Mouse (Mus musculus) heart, embryonic 15.5 days (tissue): Measurements from ENCODE around the gene Zfp616. TPM values are rescaled to one million over a fixed set of nuclear protein-coding genes. Genes with fewer than 3 reads are reported as not detected.

Experiments used
- ATAC-seq: fragments of 200-750 bp; cut with Nextera tagmentation; replicated peaks from 2 replicates; pipeline ENCODE4 v1.8.0; 2017; ENCODE audit warnings: low read depth, moderate TSS enrichment; ENCODE audit not compliant: insufficient number of reproducible peaks, insufficient read depth, low FRiP score
- H3K27ac ChIP-seq: fragments of 300-500 bp; sonication (generic); 2 replicates; pipeline ENCODE4 v1.5.1; 2015; ENCODE audit warnings: mild to moderate bottlenecking, inconsistent platforms
- H3K27me3 ChIP-seq: fragments of 300-500 bp; sonication (generic); 2 replicates; pipeline ENCODE4 v1.6.1; 2015; ENCODE audit warnings: inconsistent platforms
- H3K36me3 ChIP-seq: fragments of 300-500 bp; sonication (generic); 2 replicates; pipeline ENCODE4 v1.6.1; 2015; ENCODE audit warnings: mild to moderate bottlenecking, inconsistent platforms
- H3K4me1 ChIP-seq: fragments of 300-500 bp; sonication (generic); replicated peaks from 2 replicates; pipeline ENCODE4 v1.6.1; 2015; ENCODE audit warnings: inconsistent platforms
- H3K4me2 ChIP-seq: fragments of 300-500 bp; sonication (generic); 2 replicates; pipeline ENCODE4 v1.6.1; 2015; ENCODE audit warnings: inconsistent platforms, mild to moderate bottlenecking, moderate library complexity
- H3K4me3 ChIP-seq: fragments of 300-500 bp; sonication (generic); 2 replicates; pipeline ENCODE4 v1.5.1; 2015; ENCODE audit warnings: mild to moderate bottlenecking, inconsistent platforms
- H3K9ac ChIP-seq: fragments of 300-500 bp; sonication (generic); 2 replicates; pipeline ENCODE4 v1.6.1; 2015; ENCODE audit warnings: mild to moderate bottlenecking, inconsistent platforms
- H3K9me3 ChIP-seq: fragments of 300-500 bp; sonication (generic); replicated peaks from 2 replicates; pipeline ENCODE4 v1.6.1; 2016; ENCODE audit warnings: inconsistent platforms
- WGBS: fragments of 180-500 bp; shearing (Covaris S2); methylation state at CpG from one replicate; pipeline ENCODE4 v1.1.7; 2015; ENCODE audit warnings: mixed read lengths; 5-methylcytosine and 5-hydroxymethylcytosine counted together
- polyA plus RNA-seq: library from polyadenylated mRNA; unstranded; fragments of >200 nt; fragmentation: Nextera tagmentation; extraction: Ambion mirVana; gene quantifications from 2 replicates; pipeline ENCODE4 v1.2.1, GENCODE M21; 2015

Zfp616 gene
- not detected in 2 replicates for polyA plus RNA-seq

DNA sequence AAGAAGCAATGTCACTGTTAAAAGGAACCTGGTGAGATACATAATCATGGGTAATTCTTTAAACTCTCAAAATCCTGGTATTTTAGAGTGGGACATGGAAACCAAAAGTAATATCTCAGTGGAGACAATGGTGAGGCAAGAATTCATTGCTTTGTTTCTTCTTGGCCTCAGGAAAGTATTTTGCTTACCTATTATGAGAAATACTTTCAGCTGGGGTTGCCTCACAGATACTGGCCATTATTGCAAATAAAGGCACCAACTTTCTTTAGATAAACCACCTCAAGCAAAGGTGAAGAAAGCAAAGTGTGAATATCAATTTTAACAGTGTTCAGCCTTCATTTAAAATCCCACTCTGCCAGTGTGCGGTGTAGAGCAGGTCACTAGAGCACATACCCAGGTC, at the start of gene Zfp616:
Gene Zfp616 (plus strand): TSS at position 301 of the 400 bp plus-strand sequence.
- Histone ChIP-seq H3K4me2 (no peak within 1 kb of the TSS), H3K27ac (no peak within 1 kb of the TSS), H3K9me3 (no peaks in the 10 kb centered on the region), H3K36me3 (no peaks in the 10 kb centered on the region), H3K9ac (no peak within 1 kb of the TSS), H3K4me3 (no peak within 1 kb of the TSS), H3K27me3 (no peaks in the 10 kb centered on the region), H3K4me1 (no peaks in the 10 kb centered on the region)
- 87% methylated on average over 1 of the region's 1 CpGs for WGBS
- no peak for ATAC-seq

DNA sequence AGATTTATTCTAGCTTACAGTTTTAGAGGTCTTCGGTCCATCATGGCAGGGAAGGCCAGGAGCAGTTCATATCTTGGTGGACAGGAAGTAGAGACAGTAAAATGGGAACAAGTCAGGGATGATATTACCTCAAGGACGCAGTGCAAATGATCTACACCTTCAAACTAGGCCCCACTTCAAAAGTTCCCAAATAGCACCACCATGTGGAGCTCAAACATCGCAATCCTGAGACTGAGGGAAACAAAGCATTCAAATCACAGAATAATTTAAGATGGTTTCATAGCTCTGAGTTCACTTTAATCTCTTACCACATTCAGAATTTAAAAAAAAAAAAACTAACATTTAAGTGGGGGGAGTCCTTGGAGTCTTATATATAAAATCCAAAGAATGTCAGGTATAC, 18.4 kb upstream of the Zfp616 start:
- no peaks in the 10 kb centered on the region for H3K9me3 ChIP-seq
- no peaks in the 10 kb centered on the region for H3K27me3 ChIP-seq
- no peak overlapping the region for H3K4me2 ChIP-seq
- WGBS, result 54% methylated on average over 3 of the region's 3 CpGs
- no peak for ATAC-seq
- no peaks in the 10 kb centered on the region for H3K36me3 ChIP-seq
- no peak overlapping the region for H3K9ac ChIP-seq
- no peaks in the 10 kb centered on the region for H3K4me1 ChIP-seq
- H3K4me3 ChIP-seq, result no peak overlapping the region
- H3K27ac ChIP-seq, result no peak overlapping the region

DNA sequence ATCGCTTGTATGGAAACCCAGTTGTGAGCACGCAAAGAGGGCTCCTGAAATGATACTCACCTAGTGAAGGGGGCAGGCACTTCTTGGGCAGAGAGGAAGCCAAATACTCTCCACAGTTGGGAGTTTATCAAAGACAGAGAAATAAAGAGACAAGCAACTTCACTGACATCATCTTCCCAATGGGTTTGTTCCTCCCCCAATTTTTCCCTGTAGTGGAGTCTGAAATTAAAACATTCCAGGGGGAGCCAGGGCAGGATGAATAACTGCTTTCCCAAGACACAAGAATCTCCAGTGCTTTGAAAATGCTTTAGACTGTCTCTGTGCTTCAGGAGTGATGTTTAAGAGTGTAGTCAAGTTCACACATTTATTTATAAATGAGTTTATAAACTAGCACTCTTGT, 13.3 kb upstream of the Zfp616 start, which contains the start of the genes Olfr139 and Olfr399:
Gene Olfr139 (minus strand): TSS at position 101 of the 400 bp plus-strand sequence.
Gene Olfr399 (minus strand): TSS at position 165 of the 400 bp plus-strand sequence.
- Histone ChIP-seq H3K27me3 (no peaks in the 10 kb centered on the region), H3K27ac (no peak within 1 kb of the TSS), H3K4me2 (no peak within 1 kb of the TSS), H3K9ac (no peak within 1 kb of the TSS), H3K9me3 (no peaks in the 10 kb centered on the region), H3K36me3 (no peaks in the 10 kb centered on the region), H3K4me1 (no peaks in the 10 kb centered on the region), H3K4me3 (no peak within 1 kb of the TSS)
- no peak for ATAC-seq
- WGBS, result 76% methylated on average over 2 of the region's 2 CpGs

DNA sequence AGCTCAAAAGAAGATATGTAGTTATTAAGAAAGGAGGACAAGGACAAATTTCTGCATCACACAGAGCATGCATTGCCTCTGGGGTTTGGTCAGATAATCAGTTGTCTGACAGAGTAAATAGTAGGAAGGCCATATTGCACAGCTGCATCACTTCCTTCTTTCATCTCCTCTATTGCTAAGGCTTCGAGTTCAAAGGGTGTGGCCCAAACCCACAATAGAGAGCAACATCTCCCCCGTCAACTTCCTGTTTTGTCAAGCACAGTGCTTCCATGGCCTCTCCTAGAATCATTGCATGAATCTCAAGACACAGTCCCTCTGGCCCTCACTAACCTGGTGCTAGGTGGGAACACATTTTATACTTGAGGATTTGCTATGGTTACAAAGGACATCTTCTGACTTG, 31.0 kb downstream of the Zfp616 start:
- H3K4me1 ChIP-seq, result no peaks in the 10 kb centered on the region
- H3K4me3 ChIP-seq, result no peak overlapping the region
- no peak overlapping the region for H3K4me2 ChIP-seq
- 61% methylated on average over 2 of the region's 2 CpGs for WGBS
- H3K9me3 ChIP-seq, result no peaks in the 10 kb centered on the region
- no peak overlapping the region for H3K27ac ChIP-seq
- H3K36me3 ChIP-seq, result no peaks in the 10 kb centered on the region
- no peaks in the 10 kb centered on the region for H3K27me3 ChIP-seq
- no peak for ATAC-seq
- no peak overlapping the region for H3K9ac ChIP-seq

DNA sequence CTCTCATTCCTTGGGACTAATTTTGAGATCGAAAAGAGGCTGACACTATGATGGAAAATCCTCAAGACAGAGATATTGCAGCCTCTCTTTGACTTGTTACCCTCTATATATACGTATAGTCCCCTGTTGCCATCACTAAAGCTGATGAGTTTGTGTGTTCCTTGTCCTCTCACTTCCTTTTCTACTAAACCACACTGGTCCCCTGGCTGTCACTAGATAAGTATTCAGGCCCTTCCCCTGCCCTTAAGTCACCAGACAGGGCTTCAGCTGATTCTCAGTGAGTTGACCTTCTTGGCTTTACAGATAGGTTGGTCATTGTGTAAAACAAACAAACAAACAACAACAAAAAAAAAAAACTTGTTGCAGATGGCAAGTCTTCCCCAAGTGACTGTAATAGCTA, 31.8 kb downstream of the Zfp616 start:
- Histone ChIP-seq H3K9ac (no peak overlapping the region), H3K4me1 (no peaks in the 10 kb centered on the region), H3K27me3 (no peaks in the 10 kb centered on the region), H3K36me3 (no peaks in the 10 kb centered on the region), H3K9me3 (no peaks in the 10 kb centered on the region), H3K4me2 (no peak overlapping the region), H3K4me3 (no peak overlapping the region), H3K27ac (no peak overlapping the region)
- 35% methylated on average over 2 of the region's 2 CpGs for WGBS
- no peak for ATAC-seq

DNA sequence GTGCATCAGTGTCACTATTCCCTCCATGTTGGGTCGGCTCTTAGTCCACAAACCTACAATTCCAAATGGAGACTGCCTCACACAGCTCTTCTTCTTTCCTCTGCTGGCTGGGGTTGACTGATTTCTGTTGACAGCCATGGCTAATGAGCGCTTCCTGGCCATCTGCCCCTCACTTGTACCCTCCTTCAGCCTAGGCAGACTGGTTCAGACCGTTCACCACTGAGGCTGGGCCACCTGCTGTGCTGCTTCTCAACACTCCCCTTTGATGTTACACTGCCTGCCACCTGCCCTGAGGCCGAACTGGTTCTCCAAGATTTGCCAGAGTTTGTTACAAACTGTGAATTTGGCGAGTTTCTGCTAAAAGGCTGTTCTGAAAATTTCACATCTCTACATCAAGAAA, 35.3 kb downstream of the Zfp616 start:
- no peak for ATAC-seq
- Histone ChIP-seq H3K4me1 (no peaks in the 10 kb centered on the region), H3K9me3 (peaks cover 7% of the 10 kb centered on the region; the same call in 1 of the 2 replicates), H3K4me3 (no peak overlapping the region), H3K4me2 (no peak overlapping the region), H3K9ac (no peak overlapping the region), H3K36me3 (no peaks in the 10 kb centered on the region), H3K27ac (no peak overlapping the region), H3K27me3 (no peaks in the 10 kb centered on the region)
- 27% methylated on average over 5 of the region's 5 CpGs for WGBS

DNA sequence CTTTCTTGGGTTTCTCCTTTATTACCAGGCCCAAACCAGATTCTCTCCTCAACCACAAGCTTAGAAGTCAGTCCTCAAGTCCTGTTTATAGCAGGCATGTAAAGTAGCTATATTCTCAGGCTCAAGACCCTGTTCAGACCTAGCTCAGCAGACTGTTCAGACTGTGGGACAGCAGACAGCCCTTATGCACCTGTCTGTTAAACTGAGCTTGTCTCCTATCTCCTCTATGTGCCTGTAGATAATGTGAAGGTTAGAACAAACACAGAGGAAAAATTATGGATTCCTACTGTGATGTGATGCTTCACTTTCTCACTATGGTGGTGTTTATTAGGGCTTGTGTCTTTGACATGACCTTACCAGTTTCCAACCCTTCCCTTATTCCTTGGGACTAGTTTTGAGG, 43.7 kb downstream of the Zfp616 start, which contains the start of gene Olfr401:
Gene Olfr401 (plus strand): TSS at position 301 of the 400 bp plus-strand sequence.
- no peak for ATAC-seq
- H3K9ac ChIP-seq, result no peak within 1 kb of the TSS
- H3K4me2 ChIP-seq, result no peak within 1 kb of the TSS
- no peaks in the 10 kb centered on the region for H3K4me1 ChIP-seq
- H3K36me3 ChIP-seq, result no peaks in the 10 kb centered on the region
- H3K27me3 ChIP-seq, result no peaks in the 10 kb centered on the region
- H3K27ac ChIP-seq, result no peak within 1 kb of the TSS
- peaks cover 7% of the 10 kb centered on the region for H3K9me3 ChIP-seq
- no peak within 1 kb of the TSS for H3K4me3 ChIP-seq

Other genes starting within 250 kb of the Zfp616 start
- not detected in 2 replicates for gene Olfr393, start 218.5 kb upstream of the Zfp616 start, polyA plus RNA-seq
- gene Olfr394, start 179.2 kb upstream of the Zfp616 start, polyA plus RNA-seq, result not detected in 2 replicates
- gene Olfr395, start 160.7 kb upstream of the Zfp616 start, polyA plus RNA-seq, result not detected in 2 replicates
- gene Olfr23, start 133.3 kb upstream of the Zfp616 start, polyA plus RNA-seq, result not detected in 2 replicates
- gene Olfr397, start 109.1 kb upstream of the Zfp616 start, polyA plus RNA-seq, result not detected in 2 replicates
- not detected in 2 replicates for gene Olfr398, start 79.5 kb upstream of the Zfp616 start, polyA plus RNA-seq
- gene Olfr139, start 13.4 kb upstream of the Zfp616 start, polyA plus RNA-seq, result not detected in 2 replicates
- not detected in 2 replicates for gene Olfr399, start 13.3 kb upstream of the Zfp616 start, polyA plus RNA-seq
- gene Olfr401, start 43.8 kb downstream of the Zfp616 start, polyA plus RNA-seq, result not detected in 2 replicates
- not detected in 2 replicates for gene Olfr402, start 83.6 kb downstream of the Zfp616 start, polyA plus RNA-seq
- gene Olfr403, start 116.3 kb downstream of the Zfp616 start, polyA plus RNA-seq, result not detected in 2 replicates
- not detected in 2 replicates for gene Olfr43, start 141.4 kb downstream of the Zfp616 start, polyA plus RNA-seq
- gene Olfr406, start 189.9 kb downstream of the Zfp616 start, polyA plus RNA-seq, result not detected in 2 replicates
- gene Olfr59, start 213.8 kb downstream of the Zfp616 start, polyA plus RNA-seq, result not detected in 2 replicates